Mouse (Mus musculus) spleen, postnatal 10 days (tissue): ENCODE data around the gene 4930470P17Rik.
"Not testable (repeated sequence)": the region's sequence is repeated elsewhere in the genome, so short reads cannot be mapped to it uniquely, and the experiment has no call there.

ENCODE experiments used
- DNase-seq, 2 experiments: peaks; one replicate each; pipeline ENCODE4 v3.0.0; 2021 to 2022; ENCODE audit warnings: low spot score in 2 of 2

The 4930470P17Rik gene

GRCm38 (mm10) chr2:170601917-170602316 lies at the start of gene 4930470P17Rik:
Gene 4930470P17Rik (minus strand): TSS chr2:170602017.
- no peak for DNase-seq

DNA sequence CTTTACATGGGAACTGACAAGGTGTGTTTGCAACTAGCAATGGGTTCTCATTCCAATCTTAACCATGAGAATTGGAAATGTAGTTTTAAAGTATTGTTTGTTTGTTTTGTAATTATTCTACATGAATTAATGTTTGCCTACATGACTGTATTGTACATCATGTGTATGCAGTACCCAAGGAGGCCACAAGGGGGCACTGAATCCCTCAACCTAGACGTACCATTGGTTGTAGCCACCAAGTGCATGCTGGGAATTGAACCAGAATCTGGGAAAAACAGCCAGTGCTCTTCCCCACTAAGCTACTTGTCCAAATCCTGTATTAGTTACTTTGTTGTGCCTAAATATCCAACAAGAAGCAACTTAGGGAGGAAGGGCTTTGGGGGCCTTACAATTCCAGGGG lies 49.7 kb upstream of the 4930470P17Rik start:
- no peak for DNase-seq

DNA sequence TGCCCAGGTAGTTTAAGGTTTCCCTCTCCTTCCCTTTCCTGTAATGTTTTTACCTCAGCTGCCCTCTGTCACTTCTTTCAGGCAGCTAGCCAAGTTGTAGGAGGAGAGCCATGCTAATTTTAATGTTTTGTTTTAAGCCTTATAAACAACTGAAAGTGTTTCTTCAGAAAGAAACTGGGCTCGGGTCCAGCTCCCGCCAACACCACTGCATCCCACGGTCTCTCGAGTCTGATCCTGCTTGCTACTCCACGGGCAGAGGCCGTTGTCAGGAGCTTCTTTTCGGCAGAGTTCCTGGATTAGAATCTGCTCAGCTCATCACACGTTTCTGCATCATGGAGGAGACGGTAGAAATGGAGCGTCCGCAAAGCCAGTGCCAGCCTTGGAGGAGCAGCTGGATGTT lies 46.7 kb upstream of the 4930470P17Rik start:
- no peak for DNase-seq

DNA sequence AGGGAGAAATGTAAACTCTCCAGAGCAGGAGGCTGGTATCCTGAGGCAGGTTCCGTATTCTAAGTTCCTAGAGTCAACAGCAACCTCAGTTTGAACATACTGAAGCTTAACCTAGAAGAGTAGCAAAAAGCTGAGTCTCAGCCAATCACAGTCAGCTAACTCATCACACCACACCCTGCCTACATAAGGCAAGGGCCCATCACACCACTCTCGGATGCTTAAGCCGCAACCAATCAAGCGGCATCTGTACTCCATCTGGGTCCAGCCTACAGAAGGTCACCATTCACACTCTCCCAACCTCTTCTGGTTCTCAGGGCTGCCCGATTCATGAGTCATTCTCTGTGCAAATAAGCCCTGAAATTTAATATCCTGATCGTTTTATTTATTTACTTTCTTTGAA lies 44.4 kb upstream of the 4930470P17Rik start:
- DNase-seq = no peak

- no peak for DNase-seq
These were observed 40.6 kb upstream of the 4930470P17Rik start for GRCm38 (mm10) chr2:170642338-170642806.

- no peak for DNase-seq
These were observed 38.5 kb upstream of the 4930470P17Rik start for GRCm38 (mm10) chr2:170640281-170640680.

DNA sequence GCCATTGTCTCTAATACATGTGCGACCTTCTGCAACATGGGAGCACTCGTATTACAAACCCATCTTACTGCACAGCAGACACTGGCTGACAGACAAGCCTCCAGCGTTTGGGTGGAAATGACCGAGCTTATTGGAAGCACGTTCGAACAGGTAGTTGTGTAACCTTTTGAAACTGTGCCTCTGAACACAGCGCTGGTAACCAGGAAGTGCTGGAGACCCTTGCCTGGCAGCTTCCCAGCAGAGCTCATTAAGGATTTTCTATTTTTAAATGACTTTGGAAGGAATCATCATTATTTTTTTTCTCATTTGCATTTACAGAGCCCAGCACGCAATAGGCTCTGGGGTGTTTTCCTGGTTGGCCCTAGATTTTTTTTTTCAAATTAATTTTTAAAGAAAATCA lies 36.9 kb upstream of the 4930470P17Rik start:
- no peak for DNase-seq

DNA sequence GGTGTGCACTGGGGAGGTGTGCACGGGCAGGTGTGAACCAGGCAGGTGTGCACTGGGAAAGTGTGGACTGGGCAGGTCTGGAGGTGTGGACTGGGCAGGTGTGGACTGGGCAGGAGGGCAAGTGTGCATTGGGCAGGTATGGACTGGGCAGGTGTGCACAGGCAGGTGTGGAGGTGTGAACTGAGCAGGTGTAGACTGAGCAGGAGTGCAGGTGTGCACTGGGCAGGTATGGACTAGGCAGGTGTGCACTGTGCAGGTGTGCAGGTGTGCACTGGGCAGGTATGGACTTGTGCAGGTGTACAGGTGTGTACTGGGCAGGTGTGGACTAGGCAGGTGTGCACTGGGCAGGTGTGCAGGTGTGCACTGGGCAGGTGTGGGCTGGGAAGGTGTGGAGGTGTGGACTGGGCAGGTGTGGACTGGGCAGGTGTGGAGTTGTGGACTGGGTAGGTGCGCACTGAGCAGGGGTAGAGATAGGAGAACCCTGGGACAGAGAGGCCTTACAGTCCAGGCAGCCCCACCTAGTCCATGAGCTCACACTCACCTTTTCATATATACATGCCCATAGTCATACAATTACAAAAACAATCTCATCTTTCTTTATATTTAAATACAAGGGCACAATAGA lies 31.3 kb upstream of the 4930470P17Rik start:
- DNase-seq = no peak

DNA sequence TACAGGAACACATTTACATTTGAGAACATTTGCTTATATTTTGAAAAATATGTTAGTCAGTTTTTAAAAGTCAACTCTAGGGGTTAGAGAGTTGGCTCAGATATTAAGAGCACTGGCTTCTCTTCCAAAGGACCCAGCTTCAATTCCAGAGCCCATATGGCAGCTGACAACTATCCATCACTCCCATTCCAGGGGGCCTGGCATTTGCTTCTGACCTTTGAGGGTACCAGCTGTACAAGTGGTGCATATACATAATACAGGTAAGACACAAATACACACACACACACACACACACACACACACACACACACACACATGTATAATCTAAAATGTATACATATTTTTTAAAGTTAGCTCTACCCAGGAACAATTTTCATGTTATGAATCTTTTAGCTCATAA lies 30.6 kb upstream of the 4930470P17Rik start:
- no peak for DNase-seq

DNA sequence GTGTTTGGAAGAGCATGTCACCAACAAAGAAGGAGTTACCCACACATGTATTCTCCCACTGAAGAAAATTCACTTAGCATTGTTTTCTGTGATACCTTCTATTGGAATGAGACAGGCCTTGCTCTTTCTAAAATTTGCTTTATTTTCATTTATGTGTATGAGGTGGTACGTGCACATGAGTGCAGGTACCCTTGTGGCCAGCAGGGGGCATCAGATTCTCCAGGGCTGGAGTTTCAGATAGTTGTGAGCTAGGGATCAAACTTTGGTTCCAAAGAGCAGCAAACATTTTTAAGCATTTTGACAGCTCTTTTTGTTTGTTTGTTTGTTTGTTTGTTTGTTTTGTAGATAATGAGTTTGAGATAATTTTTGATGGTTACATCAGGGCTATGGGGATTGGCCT lies 29.6 kb upstream of the 4930470P17Rik start:
- DNase-seq = no peak

DNA sequence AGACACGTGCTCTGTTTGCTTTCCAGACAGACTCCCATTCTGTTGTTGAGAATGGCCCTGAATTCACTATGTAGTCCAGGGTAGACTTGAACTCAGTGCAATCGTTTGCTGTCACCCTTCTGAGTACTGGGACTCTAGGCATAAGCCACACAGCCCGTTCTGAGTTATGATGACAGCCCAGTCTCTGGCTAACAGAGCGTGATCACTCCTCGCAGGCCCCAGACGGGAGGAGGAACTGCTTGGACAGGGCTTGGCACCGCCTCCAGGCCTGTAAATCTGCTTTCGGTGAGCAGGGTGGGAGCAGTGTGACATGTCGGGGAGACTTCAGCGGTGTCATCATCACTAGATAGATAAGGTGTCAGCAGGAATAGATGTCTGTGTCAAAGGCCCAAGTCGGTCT lies 28.7 kb upstream of the 4930470P17Rik start:
- DNase-seq = no peak

GRCm38 (mm10) chr2:170627991-170628390 lies 26.2 kb upstream of the 4930470P17Rik start:
- DNase-seq = not testable (repeated sequence)

GRCm38 (mm10) chr2:170624201-170624880 lies 22.5 kb upstream of the 4930470P17Rik start:
- not testable (repeated sequence) for DNase-seq

GRCm38 (mm10) chr2:170622985-170623384 lies 21.2 kb upstream of the 4930470P17Rik start:
- no peak for DNase-seq

GRCm38 (mm10) chr2:170618862-170619492 lies 17.2 kb upstream of the 4930470P17Rik start:
- no peak for DNase-seq

DNA sequence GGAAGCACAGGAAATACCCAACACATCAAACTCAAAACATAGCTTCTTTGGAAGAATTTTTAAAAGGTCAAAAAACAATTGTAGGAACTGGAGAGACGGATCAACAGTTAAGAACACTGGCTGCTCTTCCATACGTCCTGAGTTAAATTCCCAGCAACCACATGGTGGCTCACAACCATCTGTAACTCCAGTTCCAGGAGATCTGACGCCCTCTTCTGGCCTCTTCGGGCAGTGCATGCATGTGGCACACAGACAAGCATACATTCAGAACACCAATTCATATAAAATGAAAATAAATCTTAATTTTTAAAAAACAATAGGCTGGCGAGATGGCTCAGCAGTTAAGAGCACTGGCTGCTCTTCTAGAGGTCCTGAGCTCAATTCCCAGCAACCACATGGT lies 10.0 kb upstream of the 4930470P17Rik start:
- not testable (repeated sequence) for DNase-seq

DNA sequence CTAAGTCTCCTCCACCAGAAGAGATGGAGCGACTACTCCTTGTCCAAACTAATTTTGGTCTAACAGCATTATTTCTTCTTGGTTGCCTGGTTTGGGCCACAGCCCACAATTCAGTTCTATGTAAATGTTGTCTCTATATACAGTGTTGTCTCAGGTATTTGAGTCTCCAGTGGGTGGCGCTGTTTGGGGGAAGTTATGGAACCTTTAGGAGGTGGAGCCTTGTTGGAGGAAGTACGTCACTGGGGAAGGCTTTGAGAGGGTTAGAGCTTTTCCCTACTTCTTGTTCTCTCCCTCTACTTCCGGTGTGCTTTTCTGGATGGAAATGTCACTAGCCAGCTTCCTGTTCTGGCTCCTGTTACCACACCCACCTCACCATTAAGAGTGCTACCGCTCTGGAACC lies 646 bp downstream of the 4930470P17Rik start:
- no peak for DNase-seq

- no peak for DNase-seq
These were observed 4.2 kb downstream of the 4930470P17Rik start for GRCm38 (mm10) chr2:170597586-170597985.

- peak in 1 of 2 experiments; percentile 35 for DNase-seq
These were observed 5.1 kb downstream of the 4930470P17Rik start for GRCm38 (mm10) chr2:170596726-170597125.

GRCm38 (mm10) chr2:170592161-170592560 lies 9.7 kb downstream of the 4930470P17Rik start:
- no peak for DNase-seq

DNA sequence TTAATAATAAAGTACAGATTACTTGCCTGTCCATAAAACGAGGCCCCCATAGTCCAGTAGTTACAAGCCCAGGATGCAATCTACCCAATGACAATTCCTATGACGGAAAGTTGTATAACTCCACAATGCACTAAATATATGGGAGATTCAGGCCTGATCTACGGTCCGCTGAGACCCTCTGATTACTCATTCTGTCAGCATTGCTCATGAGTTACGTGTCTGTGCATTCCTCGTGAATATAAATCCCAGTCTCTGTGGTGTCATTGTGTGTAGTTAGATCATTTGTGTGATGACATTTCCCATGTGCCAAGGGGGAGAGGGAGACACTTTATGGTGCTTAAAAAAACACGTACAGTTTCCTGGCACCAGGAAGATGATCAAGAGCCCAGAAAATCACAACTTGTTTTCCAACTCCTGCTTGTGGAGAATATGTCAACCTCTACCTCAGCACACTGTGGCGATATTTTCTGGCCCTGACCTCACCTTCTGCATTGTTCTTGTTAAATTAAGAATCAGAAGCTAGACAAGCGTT lies 13.4 kb downstream of the 4930470P17Rik start:
- DNase-seq = no peak

- DNase-seq = no peak
These were observed 17.1 kb downstream of the 4930470P17Rik start for GRCm38 (mm10) chr2:170584678-170585077.

DNA sequence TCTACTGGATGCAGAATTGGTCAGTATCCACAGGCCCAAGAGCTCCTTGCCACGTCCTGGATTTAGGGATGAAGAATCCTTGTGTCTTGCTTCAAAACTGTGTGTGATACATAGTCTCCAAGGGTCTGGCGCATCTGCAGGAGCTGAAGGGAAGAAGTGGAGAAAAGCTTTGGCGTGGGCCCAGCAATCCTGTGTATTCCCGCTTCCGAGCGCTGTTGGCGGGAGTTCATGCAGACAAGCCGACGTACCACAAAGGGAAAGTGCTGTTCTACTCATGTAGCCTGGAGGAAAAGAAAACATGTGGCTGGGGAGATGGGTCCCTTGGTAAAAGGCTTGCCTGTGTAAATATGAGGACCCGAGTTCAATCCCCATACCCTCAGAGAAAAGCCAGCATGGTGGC lies 22.3 kb downstream of the 4930470P17Rik start:
- DNase-seq = no peak
